Mouse (Mus musculus) spleen, postnatal 36 days (tissue): ENCODE results near the gene Snhg11.
"Not testable (repeated sequence)": the region's sequence is repeated elsewhere in the genome, so short reads cannot be mapped to it uniquely, and the experiment has no call there.

Source experiments
- DNase-seq, 2 experiments: peaks; one replicate each; pipeline ENCODE4 v3.0.0; 2022; ENCODE audit warnings: low spot score in 2 of 2, mixed read lengths in 1 of 2

Snhg11 gene

DNA sequence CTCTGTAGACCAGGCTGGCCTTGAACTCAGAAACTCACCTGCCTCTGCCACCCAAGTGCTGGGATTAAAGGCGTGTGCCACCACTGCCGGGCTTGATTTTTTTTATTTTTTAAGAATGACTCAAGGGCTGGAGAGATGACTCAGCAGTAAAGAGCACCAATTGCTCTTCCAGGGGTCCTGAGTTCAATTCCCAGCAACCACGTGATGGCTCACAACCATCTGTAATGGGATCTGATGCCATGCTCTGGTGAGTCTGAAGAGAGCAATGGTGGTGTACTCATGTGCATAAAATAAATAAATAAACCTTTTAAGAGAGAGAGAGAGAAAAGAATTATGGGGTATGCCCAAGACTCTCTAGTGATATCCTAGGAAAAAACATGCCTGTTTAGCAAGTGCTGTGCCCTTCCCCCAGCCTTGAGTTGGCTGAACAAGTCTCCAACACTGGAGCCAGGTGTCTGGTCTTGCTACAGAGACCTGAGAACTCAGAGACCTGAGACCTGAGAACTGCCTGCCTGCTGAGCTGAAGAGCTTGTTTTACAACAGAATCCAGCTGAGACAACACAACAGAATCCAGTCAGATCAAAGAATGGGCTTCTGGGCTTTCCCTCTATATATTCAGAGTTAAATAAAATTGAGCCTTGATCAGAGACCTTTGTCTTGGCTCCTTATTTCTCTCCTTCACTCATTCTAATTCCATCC lies 5.8 kb upstream of the Snhg11 start:
- no peak for DNase-seq

DNA sequence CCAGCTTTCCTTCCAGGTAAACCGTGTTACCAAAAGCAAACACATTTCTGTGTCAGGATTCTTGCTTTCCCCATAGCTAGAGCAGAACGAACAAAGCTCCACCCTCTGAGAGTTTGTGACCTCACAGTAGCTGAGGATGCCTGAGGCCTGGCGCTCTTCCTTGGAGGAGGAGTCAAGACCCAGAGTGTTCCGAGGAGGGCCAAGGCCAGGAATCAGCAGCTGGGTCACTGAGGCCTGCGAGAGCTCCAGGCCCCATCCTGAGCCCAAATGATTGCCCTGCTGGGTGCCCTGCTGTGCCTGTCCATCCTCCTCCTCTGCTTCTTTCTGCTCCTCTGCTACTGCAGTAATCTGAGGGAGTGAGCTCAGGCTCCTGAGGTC lies 5.3 kb upstream of the Snhg11 start:
- no peak for DNase-seq

GRCm38 (mm10) chr2:158373061-158373460 lies 2.4 kb upstream of the Snhg11 start:
- DNase-seq: peak in 1 of 2 experiments; percentile 18

DNA sequence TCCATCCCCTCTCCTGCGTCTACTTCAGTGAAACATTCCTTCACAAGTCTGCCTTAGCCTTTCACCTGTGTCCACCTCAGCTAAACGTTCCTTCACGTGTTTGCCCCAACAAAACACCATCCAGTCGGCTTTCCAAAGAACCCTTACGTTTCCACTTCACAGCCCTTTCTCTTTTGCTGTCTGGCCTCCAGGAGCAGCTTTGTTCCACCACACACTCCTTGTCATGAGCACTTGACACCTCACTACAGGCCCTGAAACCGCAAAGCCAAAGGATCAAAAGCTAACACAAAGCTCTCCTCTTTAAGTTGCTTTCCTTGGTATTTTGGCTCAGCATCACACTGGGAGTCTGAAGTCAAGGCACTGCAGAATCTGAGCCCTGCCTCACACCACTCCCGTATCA lies 1.9 kb upstream of the Snhg11 start:
- DNase-seq: no peak

DNA sequence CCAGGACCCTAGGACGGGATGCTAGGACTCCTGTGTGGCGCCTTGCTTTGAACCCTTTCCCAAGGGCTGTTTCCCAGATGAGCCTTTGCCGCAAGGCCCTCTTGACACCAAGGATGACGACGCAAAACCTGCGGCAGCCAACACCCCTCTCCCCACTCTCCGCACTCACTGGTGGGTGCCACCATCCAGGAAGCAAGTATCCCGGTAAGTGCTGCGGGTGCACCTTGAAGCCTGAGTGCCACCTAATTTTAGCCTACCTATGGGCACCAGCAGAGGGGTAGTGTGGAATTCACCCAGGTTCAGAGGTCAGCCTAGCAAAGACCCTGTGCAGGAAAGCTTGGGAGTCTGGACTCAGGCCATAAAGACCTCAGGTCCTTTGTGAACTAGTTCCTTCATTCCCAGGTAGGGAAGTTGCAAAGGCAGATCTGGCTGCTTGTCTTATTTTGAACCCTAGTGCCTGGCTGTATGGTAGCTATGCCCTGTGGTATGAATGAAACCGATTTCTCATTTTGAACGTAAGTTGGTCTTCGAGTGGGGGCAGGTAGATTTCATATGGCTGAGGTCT lies 767 bp downstream of the Snhg11 start:
- DNase-seq: no peak

DNA sequence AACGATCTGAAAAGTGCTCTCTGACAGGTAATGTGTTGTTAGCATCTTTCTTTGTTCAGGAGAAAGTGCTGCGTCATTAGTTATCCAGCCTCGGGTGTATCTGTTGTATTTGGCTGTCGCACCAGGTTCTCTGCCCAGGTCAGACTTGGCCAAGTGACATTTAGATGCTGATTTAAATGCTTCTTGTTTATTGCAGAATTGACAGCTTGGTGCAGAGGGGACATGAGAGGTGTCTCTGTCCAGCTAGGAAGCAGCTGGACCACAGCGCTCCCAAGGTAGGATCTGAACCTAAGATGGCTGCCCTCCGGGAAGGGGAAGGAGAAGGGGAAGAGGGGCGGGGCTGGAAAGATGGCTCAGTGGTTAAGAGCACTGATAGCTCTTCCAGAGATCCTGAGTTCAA lies 1.4 kb downstream of the Snhg11 start:
- no peak for DNase-seq

GRCm38 (mm10) chr2:158377811-158378210 lies 2.4 kb downstream of the Snhg11 start:
- no peak for DNase-seq

GRCm38 (mm10) chr2:158379354-158380078 lies 4.1 kb downstream of the Snhg11 start:
- peak; percentile 47 to 59 for DNase-seq

GRCm38 (mm10) chr2:158386072-158386471 lies 10.6 kb downstream of the Snhg11 start:
- DNase-seq: no peak

GRCm38 (mm10) chr2:158389421-158389820 lies 14.0 kb downstream of the Snhg11 start:
- DNase-seq: no peak

DNA sequence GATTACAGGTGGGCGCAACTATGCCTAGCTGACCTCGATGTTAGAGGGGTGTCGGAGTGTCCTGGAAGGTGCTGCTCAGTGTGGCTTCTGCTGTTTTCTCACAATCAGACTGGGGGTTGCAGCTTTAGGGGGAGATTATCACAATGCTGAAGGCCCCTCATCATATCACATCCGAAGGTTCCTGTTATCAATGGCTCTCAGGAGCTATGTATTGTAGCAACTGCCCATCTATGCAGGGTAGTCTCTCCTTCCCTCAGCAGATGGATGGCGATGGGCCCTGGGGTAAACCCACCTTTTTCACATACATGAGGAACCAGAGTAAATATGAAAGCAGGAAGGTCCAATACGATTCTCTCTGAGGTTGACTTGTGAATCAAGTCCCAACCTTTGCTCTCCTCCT lies 20.9 kb downstream of the Snhg11 start:
- no peak for DNase-seq

- not testable (repeated sequence) for DNase-seq
Measured at GRCm38 (mm10) chr2:158397140-158397539, 21.7 kb downstream of the Snhg11 start.

- no peak for DNase-seq
Measured at GRCm38 (mm10) chr2:158402915-158403314, 27.5 kb downstream of the Snhg11 start.

- DNase-seq: no peak
Measured at GRCm38 (mm10) chr2:158408997-158409594, 33.7 kb downstream of the Snhg11 start.

DNA sequence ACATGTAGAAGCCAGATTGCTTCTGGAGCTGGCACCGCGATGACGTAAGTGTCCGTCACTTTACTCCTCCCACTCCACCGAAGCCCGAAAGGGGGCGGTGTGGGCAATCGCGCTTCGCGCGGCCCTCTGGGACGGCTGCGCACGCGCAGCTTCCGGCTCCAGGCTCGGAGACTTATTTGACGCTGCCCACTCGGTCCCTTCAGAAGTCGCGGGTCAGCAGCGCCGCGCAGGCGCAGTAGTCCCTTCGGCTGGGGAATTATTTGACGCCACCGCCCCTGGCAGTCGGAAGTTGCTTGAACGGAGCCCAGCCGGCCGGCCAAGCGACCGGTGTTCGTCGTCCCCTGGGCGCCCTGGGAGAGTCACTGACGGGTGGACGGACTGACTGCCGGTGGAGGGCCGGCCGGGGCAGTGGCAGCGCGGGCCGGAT lies 34.2 kb downstream of the Snhg11 start, which contains the start of gene Ralgapb:
Ralgapb (plus strand) TSS at position 254 of the 427 bp plus-strand sequence.
- peak; percentile 97 for DNase-seq

DNA sequence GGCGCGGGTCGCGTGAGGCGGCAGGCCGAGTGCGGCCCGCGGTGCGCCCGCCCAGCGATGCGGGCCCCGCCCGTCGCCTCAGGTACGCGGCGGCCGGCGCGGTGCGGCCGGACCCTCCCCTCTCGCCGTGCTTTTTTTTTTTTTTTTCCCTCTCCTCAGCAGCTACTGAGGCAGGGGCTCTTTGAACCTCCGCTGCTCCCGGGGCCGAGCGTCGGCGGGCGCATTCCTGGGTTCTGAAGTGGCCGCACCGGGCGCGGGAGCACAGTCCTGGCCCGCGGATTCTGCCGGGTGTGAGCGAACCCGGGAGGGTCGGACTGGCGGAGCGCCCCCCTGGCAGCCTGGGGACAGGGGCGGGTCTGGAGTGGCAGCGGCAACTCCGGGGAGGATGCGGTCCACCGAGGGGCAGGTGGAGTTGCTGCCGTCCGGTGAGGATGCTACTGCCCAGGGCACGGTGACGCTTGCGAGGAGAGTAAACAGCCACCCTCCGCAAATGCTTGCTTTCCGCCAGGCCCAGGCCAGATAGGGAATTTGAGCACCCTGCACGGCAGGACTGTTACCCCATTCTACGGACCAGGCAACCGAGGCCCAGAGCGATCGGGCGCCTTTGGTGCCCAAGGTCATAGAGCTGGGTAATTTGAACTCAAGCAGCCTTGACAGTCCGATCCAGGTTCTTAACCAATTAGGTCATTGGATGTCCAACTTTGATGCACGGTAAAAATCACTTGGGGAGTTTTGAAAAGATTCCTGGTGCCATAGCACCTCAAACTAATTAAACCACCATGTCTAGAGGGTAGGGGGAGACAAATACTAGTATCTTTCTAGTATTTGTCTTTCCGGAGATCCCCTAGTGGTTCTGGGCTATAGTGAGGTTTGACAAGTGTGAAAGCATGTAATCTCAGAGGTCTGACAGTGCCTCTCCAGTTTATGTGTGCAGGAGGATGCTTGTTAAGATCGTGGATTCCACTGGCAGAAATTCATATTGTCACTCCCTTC lies 34.9 kb downstream of the Snhg11 start:
- DNase-seq: peak; percentile 16 to 20

DNA sequence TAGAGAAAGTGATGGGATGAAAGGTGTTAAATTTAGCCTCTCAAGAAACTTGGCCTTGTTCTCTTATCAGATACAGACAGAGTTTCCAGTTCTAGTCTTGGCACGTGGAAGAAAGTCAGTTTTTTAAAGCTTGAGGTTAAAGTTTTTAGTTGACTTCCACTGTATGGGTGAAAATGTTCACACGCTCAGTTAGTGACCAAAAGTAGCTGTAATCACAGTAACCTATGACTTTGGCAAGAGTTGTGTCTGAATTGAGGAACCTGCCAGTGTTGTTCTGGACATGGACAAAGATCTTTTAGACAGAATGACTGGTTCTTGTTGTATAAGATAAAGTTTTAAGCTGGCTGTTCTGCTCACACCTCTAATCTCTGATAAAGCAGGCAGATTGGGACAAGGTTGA lies 37.8 kb downstream of the Snhg11 start:
- DNase-seq: no peak

DNA sequence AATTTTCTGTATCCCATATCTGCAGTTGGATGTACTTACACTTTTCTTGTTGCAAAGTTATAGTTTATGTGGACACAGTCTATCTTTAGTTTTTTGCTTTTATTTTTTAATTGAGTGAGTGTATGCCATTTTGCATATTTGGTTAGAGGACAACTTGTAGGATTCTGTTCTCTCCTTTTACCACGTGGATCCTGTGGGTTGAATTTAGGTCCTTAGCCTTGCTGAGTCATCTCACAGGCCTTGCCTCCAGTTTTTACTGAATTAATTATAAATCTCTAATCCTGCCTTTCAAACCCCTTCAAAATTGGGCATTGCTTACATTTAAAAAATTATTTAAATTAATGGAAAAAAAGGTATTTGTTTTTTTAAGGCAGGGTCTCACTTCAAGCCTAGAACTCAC lies 40.4 kb downstream of the Snhg11 start:
- DNase-seq: no peak

DNA sequence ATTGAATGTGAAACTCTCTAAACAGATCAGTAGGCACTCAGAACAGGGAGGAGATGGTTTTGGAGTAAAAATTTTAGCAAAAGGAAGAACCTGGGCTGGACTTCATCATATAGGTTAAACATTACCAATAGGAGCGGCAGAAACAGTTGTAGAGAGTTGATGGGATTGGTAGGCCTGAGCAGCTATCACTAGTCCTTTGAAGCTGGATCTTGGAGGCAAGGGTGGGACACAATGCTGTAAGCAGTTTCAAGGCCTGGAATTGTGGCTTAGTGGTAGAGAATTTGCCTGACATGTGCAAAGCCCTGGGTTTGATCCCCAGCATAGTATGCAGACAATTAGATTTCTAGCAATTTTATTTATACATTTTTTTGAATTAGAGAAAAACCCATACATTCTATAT lies 43.2 kb downstream of the Snhg11 start:
- no peak for DNase-seq
